Mouse (Mus musculus) hematopoietic multipotent progenitor cell, adult 10-12 weeks (in vitro differentiated cells): Measurements from ENCODE around the gene Hacd3. TPM values are rescaled to one million over a fixed set of nuclear protein-coding genes. Genes with fewer than 3 reads are reported as not detected.

Source experiments
- polyA plus RNA-seq: library from polyadenylated mRNA; stranded (reverse); fragments of >175 nt; gene quantifications from 2 replicates; pipeline ENCODE4 v1.2.3, GENCODE M21; 2012; ENCODE audit warnings: low replicate concordance

The Hacd3 gene
- polyA plus RNA-seq, result 4.1 and 5.0 TPM in 2 replicates

GRCm38 (mm10) chr9:65020991-65021886, at the start of gene Hacd3:
Gene Hacd3 (minus strand): TSS chr9:65021693.

GRCm38 (mm10) chr9:65032269-65033108, 11.0 kb upstream of the Hacd3 start, which contains the start of gene Dpp8:
Gene Dpp8 (plus strand): TSS chr9:65032414.

GRCm38 (mm10) chr9:64960117-64960977, 61.1 kb downstream of the Hacd3 start, which contains the start of gene Ints14:
Gene Ints14 (plus strand): TSS chr9:64960905.

GRCm38 (mm10) chr9:64951161-64951657, 70.3 kb downstream of the Hacd3 start, which contains the start of gene Slc24a1:
Gene Slc24a1 (minus strand): TSS chr9:64951607.

Other genes with a start within 250 kb of the Hacd3 start
- gene Dennd4a, start 210.4 kb downstream of the Hacd3 start, polyA plus RNA-seq, result 26.7 and 52.8 TPM in 2 replicates
- gene Slc24a1, start 70.1 kb downstream of the Hacd3 start, polyA plus RNA-seq, result not detected in 2 replicates
- gene Ints14, start 60.8 kb downstream of the Hacd3 start, polyA plus RNA-seq, result 20.0 and 22.7 TPM in 2 replicates
- gene Dpp8, start 10.7 kb upstream of the Hacd3 start, polyA plus RNA-seq, result 11.0 and 11.5 TPM in 2 replicates
- gene Igdcc4, start 79.8 kb upstream of the Hacd3 start, polyA plus RNA-seq, result 0.17 and 0.36 TPM in 2 replicates
- gene Igdcc3, start 119.5 kb upstream of the Hacd3 start, polyA plus RNA-seq, result 0.03 and 0.10 TPM in 2 replicates
- 4.7 and 16.1 TPM in 2 replicates for gene Parp16, start 173.7 kb upstream of the Hacd3 start, polyA plus RNA-seq
- gene Cilp, start 243.5 kb upstream of the Hacd3 start, polyA plus RNA-seq, result 0.04 TPM in 2 replicates